Mouse (Mus musculus) ovary, adult 18-20 months (tissue): ENCODE measurements at regions not wholly inside any gene's neighbourhood (a gene's known extent, or its start where the extent isn't known, plus 50 kb on each side); places are given as distances from the start of the nearest gene placed in this dataset.

Source experiments
- DNase-seq: peaks from one replicate; pipeline ENCODE4 v3.0.0; 2022; ENCODE audit warnings: low spot score, mixed read lengths

DNA sequence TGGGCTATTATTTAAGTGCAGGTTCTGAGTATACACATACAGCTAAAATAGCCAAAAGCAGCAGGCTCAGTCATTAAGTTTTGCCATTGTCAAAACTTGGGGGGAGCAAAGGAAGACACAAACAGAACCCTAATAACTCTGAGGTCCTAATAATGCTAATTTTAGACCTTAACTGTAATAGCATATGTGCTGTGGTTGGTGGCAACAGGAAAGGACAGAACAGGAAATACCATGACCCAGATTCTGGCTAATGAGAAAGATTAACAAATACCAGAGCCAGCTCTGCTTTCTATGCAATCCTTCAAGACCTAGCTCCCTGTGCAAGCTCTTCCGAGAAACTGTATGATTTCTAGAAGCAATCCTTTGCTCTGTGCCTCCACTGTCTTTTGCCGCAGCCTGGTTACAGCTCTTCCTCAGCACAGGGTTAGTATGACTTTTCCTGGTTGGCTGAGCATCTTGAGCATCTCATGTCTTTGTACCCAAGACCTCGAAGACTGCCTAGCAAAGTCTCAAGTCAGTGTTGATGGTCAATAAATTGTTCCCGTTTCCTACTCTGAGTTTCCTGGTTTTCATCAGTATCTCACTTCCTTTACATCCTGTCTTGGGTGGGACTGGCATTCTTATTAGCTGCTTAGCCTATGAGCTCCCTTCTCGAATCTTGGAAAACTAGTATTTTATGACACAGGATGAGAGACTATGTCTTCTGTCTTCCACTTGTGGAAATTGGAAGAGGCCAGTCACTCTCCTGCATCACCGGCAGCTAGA lies 49.9 kb upstream of the Eed start:
- DNase-seq, result no peak

DNA sequence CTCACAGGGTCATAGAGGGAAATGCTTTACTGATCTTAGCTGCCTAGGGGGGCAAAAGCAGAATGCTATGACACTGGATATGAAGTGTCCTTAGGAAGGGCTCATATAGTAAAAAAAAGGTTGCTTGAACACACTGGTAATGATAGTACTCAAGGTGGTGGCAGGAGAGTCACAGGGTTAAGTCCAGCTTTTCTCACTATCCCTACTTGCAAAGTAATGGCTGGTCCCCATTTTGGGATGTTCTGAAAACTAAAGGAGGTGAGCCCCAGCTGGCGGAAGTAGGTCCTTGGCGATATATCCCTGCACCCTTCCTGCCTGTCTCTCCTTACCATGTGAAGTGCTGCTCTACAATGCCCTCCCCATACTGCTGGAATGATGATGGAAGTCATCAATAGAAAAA lies 52.3 kb upstream of the Eed start:
- DNase-seq, result no peak

DNA sequence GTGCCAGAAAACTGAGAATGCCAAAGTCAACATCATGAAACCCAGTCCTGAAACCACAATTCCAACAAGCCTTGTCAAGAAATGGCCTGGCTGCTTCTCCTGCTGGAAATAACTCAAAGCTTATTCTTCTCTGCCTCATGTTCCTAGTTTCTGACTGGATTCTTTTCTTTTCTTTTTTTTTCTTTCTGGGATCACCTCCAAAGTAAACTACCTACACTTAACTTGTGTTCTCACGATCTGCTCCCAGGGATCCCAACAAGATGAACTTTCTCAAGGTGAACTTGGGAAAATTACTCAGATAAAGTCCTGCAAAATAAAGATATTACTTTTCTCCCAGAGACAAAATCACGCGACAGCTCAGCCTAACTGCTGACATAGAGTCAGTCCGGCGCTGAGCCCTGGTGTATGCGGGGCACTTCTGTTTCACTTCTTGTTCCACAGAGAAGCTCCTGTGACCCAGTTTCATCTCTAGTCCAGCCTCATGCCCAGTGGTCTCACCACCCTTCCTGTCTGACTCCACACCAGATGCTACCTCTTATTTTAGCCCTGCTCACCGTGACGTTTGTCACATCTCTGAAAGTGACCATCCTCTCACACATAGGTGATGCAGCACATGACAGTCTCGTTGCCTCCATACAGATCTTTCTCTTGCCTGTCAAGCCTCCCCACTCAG lies 53.0 kb upstream of the Eed start:
- no peak for DNase-seq

DNA sequence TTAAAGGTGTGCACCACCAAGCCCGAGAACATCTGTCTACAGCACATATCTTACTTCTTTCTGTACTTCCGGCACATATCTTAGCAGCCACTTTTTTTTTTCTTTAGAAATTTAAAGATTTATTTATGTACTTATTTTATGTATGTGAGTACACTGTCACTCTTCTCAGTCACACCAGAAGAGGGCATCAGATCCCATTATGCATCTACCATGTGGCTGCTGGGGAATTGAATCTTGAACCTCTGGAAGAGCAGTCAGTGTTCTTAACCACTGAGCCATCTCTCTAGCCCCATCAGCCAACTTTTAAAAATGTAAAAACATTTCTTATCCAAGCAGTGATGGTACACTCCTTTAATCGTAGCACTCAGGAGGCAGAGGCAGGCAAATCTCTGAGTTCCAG lies 53.7 kb upstream of the Eed start:
- DNase-seq, result no peak

DNA sequence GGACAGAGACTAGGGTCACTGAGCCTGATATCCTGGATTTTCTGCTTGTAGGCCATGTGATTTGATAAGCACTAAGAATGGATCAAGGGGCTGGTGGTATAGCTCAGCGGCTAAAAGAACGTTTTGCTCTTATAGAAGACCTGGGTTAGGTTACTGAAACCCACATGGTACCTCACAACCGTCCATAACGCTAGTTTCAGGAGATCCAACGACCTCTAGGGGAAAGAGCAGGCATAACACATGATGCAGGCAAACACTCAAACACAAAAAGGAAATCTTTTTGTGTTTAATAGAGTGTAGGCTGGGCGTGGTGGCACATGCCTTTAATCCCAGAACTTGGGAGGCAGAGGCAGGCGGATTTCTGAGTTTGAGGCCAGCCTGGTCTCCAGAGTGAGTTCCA lies 54.6 kb upstream of the Eed start:
- DNase-seq, result no peak

DNA sequence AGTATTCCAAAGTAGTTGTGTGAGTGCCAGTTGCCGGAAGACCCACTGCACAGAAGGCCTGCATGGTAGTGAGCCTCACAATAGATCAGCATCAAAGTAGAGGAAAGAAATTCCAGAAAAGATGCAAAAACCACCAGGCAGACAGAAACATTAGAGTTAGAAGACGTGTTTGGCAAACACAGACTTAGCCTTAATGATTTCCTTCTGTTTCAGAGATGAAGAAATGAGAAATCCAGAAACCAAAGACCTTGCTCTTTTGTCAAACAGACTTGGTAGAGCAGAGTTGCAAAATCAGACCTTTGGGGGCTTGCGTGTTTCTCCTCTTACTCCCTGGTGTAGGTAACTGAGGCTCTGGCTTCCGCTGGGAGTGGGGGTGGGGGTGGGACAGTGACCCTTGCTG lies 57.0 kb upstream of the Eed start:
- DNase-seq, result no peak

DNA sequence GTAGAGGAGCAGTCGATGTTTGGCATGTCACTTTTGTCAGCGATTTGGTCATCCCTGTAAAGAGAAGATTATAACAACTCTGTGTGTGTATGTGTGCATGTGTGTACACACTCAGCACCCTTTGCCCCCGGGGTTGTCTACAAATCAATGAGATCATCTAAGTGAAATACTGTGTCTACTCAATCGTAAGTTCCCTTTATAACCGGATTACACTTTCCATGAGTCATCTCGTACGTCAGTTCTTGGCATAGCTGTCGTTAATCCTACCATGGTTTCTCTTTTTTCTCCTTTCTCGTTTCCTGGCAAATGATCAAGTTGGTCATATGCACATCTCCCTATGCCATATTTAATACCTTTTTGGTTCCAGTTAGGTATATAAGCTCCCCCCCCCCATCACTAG lies 58.7 kb upstream of the Eed start:
- no peak for DNase-seq

DNA sequence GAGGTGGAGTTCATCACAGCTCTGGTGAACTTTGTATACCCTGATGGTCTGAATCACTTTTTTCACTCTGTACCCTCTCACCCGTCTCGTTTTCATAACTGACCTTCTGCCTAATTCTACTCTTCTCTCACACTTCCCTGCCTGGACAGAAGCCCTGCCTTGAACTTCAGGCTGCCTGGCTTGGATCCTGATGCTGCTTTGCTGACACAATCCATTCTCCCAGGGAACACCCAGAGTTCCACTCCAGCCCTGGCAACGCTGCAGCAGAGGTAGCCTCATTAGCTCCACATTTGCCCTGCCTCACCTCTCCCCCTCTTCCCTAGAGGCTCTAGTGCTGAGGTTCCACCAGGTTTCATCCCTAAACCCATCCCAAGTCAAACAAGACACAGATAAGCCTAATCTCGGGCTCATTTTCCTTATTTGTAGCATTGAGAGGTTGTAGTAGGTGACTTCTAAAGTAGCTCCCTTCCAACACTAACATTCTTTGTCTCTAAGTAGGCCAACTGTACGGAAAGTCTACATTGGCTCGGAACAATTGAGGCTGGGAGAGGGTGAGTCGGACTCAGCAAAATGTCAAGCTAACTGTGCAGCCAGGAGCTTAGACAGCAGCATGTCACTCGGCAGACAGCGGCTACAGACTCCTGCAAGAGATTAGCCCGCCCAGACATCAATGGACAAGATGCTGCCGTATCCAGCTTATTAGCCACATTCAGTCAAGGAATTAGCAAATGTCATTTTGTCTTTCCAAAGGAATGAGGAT lies 60.0 kb upstream of the Eed start:
- DNase-seq, result no peak

DNA sequence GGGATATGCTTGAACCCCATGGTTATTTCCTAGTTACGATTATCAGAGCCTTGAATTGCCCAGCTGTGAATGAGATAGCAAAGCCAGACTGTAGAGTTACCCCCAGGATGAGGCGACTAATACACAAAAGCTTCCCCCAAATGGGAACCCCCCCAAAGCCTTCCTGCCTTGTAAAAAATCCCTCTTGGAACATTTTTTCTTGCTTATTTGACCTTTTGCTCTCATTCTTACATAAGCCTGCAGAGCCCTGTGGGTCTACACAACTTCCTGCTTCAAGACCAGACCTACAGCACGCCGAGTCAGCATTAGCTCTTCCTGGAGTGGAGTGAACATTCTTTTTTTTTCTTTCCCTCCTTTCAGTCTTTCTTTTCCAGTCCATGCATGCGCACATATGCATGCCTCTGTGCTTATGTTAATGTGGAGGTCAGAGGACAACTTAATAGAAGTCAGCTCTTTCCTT lies 60.8 kb upstream of the Eed start:
- no peak for DNase-seq

DNA sequence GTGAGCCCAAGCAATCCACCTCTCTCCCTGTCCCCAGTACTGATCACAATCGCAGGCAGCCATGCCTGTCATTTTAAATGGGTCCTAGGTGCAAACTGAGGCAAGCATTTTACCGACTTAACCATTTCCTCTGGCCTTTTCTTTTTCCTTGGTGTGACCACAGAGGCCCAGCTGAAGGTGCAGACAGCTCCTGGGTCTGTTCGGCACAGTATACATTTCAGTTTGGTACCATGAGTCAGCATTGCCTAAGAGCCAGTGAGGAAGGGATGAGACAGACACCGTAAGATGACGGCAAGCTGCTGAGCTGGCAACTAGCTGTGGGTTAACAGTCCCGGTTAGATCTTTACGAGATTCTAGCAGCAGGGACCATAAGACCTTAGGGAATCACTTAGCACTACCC lies 61.6 kb upstream of the Eed start:
- no peak for DNase-seq

DNA sequence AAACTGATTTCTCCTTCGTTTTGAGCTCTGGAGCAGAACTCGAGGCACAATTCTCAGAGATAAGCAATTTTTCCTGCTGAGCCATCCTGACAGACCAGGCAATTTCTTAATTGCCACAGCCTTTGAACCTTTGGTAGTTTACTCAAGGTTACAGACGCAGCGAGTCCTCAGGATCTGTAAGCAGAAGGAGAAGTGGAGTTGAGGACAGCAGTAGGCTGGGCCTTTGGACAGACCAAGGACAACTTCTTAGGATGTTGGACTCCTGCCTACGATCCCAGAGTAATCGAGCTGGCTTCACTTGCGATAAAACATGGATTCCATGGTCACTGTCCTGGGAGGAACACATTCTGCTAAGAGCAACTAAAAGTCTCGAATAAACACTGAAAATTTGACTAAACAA lies 62.7 kb upstream of the Eed start:
- peak; percentile 79 for DNase-seq

DNA sequence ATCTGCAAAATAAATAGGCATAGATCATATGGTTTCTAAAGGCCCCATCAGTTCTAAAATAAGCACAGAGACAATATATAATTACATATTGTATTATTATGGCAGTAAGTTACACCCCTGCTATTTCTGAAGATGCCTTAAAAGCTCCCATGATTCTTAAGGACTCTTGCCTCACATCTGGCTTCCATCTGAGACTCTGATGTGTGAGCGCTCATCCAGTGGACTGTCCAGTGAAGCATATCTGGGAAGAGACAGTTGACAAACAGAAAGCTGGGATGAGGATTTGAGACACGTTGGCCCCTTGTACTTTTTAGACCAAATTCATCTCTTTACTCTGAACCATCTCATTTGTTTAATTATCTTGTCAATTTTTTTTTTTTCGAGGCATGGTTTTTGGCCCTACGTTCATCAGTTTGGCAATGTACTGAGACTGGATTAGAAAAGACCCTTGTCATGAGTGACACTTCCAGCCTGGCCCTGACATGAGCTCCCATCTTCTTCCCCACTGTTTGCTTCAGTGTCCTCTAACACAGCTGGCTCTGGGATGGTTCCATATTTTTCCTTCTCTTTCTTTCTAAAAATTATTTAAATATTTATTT lies 63.4 kb upstream of the Eed start:
- DNase-seq, result no peak

DNA sequence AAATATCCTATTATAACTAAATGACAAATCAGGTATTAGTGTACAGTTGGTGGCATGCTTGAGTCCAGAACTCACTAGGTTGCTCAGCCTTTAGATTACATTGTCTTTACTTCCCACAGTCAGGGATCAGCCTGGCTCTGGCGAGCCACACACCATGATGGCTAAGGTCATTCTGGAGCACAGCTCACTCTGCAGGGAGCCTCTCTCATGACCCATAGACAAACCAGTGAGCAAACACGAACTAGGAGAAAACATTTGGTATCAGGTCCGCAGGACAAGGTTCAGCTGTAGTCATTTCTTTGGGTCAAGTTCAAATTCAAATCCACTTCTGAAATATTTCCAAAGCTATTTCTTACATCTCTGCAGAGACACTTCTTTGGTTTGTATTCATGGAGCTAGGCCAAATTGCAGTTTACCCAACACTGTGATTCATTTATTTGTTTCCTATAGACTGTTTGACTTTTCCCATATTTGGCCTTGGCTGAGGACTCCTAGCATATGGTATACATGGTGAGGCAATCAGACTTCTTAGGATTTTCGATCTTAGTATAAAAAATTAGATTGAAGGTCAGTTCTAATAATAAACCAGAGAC lies 64.5 kb upstream of the Eed start:
- no peak for DNase-seq

DNA sequence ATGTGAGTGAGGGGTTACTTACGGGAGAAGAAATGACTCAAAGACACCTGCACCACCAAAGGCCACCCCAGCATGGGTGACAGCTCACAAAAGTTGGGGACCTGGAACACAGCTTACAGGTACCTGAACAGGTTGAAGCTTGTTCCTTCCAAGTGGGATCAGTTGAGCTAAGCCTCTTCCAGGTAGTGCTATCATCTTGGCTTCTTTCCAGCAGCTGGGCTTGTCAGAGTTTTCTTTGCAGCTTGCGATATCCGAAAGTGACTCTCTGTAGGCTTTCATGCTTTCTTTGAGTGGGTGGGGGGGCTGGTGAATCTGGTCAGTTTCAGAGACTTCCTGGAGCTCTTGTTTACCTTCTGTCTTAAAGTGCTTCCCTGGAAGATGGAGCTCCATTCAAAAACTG lies 65.4 kb upstream of the Eed start:
- no peak for DNase-seq

DNA sequence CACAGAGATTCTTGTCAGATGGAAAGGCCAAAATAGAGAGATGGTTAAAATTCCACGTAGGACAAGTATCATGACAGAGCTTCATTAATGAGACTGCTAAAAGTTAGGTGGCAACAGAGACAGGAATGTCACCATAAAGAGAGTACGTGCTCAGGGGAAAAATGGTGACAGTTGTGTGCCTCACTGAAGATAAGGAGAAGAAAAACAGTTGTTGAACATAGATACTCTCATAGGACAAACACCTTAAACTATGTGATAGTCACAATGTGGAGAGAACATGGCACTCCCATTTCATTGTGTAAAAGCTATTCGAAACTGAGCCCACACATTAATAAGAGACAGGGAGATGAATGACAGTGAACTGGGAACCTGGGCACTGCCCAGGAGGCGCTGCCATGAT lies 66.1 kb upstream of the Eed start:
- no peak for DNase-seq

DNA sequence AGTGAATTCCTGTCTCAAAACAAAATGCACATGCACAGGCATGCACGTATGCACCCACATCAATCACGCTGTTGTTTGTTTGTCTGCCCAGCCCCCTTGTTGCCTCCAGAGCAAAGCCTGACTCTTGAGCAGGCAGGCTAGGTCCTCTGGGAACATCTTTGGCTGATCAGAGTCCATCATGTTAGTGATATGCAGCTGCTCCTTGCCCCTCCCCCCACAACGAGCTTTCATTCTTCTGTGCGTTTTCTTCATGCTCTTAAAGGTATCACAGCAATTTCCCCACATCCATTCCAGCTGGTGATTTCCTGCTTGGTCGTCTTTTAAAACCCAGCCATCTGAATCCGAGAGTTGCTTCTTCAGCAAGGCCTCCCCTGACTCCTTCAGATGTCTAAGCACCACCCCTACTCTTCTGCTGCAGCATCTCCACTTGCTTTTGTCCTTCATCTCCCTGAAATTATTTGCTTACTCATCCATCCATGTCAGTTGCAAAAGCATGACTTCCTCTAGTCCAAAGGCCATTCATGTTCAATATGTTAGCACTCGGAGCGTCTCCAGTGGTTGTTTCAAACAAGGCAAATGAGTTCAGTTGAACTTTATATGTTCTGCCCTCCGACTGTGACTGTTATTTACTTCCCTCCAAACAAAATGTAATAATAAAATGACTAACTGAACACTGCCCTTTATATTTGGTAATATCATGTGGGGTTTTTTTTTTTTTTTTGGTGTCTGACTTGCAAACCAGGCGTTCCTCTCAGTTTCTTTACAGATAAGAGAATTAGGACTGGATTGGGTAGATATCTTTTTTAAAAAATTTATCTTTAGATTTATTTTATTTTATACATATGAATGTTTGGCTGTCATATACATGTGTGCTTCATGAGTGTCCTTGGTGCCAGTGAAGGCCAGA lies 67.9 kb upstream of the Eed start:
- no peak for DNase-seq

DNA sequence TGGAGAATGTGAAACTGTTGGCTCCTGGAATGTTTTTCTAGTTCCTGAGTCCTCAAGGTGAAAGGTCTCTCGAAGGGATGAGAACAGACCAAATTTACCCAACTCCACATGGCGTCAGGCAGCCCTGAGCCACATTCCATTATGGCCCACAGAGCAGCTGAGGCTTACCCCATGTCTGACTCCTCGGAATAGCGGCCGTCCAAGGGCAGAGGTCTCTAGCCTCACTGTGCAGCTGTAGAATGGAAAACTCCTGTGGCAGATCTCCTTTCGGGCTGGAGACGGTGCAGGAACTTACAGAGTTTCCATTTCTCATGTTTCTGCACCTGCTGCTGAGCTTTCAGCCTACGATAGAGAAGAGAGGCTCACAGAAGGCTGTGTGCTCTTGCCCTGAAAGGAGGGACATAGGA lies 69.1 kb upstream of the Eed start:
- no peak for DNase-seq

DNA sequence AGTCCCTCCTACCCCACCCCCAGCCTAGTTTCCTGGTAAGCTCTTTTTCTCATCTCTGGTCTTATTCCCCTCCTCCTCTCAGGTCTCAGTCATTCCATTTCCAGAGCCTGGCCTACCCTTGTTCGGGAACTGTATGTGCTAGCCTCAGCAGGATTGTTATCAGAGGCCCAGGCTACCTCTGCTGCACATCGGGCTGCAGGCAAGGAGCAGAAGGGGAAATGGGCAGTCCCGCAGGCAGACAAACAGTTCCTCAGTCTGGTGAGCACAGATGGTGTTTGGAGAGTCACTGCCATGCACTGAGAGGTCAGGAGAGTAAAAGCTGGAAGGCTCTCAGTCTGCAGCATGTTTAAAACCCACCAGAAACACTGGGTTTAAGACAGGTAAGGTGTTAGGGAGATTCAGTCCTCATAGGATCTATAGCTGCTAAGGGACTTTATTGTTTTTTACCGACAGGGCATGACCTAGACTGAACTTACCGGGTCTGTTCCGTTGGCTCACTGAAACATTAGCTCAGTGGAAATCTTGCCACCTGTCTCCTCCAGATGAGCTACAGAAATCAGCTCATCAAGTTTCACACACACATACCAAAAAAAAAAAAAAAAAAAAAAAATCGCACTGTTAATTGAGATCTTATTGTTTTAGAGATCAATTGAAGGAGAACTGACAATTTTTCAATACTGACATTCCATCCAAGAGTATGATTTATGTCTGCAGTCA lies 74.2 kb upstream of the Eed start:
- DNase-seq, result no peak

DNA sequence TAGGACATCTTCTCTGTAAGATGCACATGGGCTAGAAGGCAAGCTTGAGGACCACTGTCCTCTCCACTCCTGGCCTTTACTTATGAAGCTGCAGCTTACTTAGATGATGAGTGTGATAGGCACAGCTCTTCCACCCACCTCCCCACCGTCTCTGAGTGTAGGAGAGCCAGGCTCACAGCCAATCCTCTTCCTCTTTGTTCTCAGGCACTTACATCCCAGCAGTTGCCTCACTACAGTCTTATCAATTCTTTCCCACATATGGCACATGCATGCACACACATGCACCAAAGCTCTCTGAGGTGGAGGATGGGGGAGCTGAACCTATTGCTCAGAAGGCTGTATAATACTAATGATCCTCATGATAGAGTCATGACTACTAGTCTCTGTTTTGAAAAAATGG lies 72.1 kb upstream of the Picalm start:
- no peak for DNase-seq

DNA sequence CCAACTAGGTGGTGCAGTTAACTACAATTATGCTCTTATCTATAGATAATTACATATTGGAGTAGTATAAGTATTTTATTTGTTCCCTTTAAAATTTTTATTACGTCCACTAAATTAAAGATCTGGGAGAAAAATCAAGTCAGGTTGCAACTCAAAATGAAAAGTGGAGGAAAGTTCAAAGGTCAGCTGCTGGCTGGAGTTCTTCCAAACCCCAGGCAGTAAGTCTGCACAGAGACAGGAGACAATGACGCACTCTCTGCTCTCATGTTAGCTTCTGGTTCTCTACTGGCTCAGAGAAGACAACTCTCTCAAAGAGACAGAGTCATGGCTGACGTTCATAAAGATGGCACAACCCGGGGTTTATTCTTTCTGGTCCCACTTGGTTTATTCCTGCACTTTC lies 71.4 kb upstream of the Picalm start:
- DNase-seq, result no peak

DNA sequence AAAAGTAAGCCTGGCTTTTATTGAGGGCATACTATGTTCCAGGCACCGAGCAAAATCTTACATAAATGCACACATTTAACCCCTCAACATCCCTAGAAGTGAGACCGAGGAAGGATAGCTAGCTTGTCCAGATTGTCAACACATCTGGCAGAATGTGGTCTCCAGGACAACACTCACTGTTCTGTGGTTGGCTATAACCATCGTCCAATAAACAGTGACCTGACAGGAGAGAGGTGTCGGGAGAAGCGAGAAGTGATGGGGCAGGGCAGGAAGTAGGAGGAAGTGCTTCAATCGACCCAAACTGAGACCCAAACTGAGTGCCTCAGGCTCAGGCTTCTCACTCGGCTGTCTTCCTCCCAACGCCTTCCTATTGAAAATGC lies 70.8 kb upstream of the Picalm start:
- DNase-seq, result no peak
